Mouse (Mus musculus): ENCODE measurements at regions not wholly inside any gene's neighbourhood (a gene's known extent, or its start where the extent isn't known, plus 50 kb on each side); places are given as distances from the start of the nearest gene placed in this dataset.
A peak's percentile ranks its signal among the peaks of the same experiment; 100 is the strongest.
"Not testable (repeated sequence)": the region's sequence is repeated elsewhere in the genome, so short reads cannot be mapped to it uniquely, and the experiment has no call there.

GRCm38 (mm10) chr17:60268846-60269245 is 1255.7 kb upstream of the Nudt12 start:
- Histone ChIP-seq H3K27me3 (ENCODE audit: control insufficient read depth, insufficient read depth, low read length) (no peaks in the 10 kb centered on the region), H3K4me3 (ENCODE audit: low read depth, low read length) (no peak overlapping the region), H3K4me1 (replicated peaks; ENCODE audit: control insufficient read depth, insufficient read depth, low read length) (no peaks in the 10 kb centered on the region), H3K36me3 (ENCODE audit: control insufficient read depth, insufficient read depth, low read length) (no peaks in the 10 kb centered on the region), H3K9me3 (ENCODE audit: control insufficient read depth, low read length) (no peaks in the 10 kb centered on the region), H3K9ac (ENCODE audit: low read length) (no peak overlapping the region), H3K27ac (ENCODE audit: low read depth, low read length) (no peak overlapping the region), H3K4me2 (ENCODE audit: low read depth, low read length, severe bottlenecking) (no peak overlapping the region)
- DNase-seq (ENCODE audit: low spot score) (no peak), ATAC-seq (replicated peaks; ENCODE audit: low FRiP score) (no peak)
- 79% methylated on average over 1 of the region's 1 CpGs for WGBS

DNA sequence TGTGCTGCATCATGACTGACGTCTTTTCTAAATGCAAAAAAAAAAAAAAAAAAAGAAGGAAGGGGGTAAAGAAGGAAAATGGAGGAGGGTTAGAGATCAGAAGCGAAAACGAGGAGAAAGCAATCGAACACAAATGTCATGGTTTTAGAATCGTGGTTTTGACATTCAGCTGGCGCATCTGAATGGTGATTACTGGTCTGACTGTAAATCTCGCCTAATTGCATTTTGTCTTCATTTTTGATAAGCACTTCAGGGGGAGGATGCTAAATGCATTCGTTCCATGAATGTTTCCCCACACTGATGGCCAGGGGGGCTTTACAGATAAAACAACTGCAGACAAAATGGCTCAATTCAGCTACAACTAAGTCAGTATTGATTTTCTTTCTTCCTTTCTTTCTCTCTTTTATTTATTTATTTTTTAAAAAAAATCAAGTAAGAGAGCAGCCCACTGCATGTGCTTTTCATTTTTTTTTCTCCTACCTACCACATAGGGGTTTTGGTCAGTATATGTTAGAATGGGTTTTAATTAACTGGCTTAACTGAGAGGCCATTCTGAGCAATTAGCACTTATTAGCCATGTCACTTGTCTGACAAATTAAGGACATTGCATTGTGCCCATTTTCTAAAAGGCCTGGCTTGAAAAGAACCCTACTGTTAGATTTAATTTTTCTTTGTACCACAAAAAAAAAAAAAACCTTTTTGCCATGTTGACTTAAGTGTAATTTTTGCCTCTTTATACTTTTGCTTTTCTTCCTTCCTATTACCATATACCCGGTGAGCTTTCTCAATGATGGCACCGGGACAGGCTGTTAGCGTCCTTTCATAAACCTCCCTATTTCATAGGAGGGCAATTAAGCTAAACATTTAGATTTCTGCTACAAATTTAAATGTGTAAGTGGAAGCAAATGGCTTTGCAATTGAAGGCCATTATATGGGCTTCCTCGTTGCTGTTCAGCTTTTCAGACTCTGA is 1254.4 kb upstream of the Nudt12 start:
- no peak overlapping the region for H3K4me3 ChIP-seq (ENCODE audit: low read depth, low read length)
- no peaks in the 10 kb centered on the region for H3K4me1 ChIP-seq (replicated peaks; ENCODE audit: control insufficient read depth, insufficient read depth, low read length)
- no peak overlapping the region for H3K27ac ChIP-seq (ENCODE audit: low read depth, low read length)
- no peaks in the 10 kb centered on the region for H3K9me3 ChIP-seq (ENCODE audit: control insufficient read depth, low read length)
- DNase-seq (ENCODE audit: low spot score) = no peak
- no peaks in the 10 kb centered on the region for H3K27me3 ChIP-seq (ENCODE audit: control insufficient read depth, insufficient read depth, low read length)
- H3K9ac ChIP-seq (ENCODE audit: low read length) = no peak overlapping the region
- peak; percentile 71 for ATAC-seq (replicated peaks; ENCODE audit: low FRiP score)
- WGBS = 52% methylated on average over 12 of the region's 12 CpGs
- H3K36me3 ChIP-seq (ENCODE audit: control insufficient read depth, insufficient read depth, low read length) = no peaks in the 10 kb centered on the region
- H3K4me2 ChIP-seq (ENCODE audit: low read depth, low read length, severe bottlenecking) = no peak overlapping the region

- not testable (repeated sequence) for H3K4me2 ChIP-seq (ENCODE audit: low read depth, low read length, severe bottlenecking); H3K36me3 ChIP-seq (ENCODE audit: control insufficient read depth, insufficient read depth, low read length); H3K27me3 ChIP-seq (ENCODE audit: control insufficient read depth, insufficient read depth, low read length); ATAC-seq (replicated peaks; ENCODE audit: low FRiP score); H3K27ac ChIP-seq (ENCODE audit: low read depth, low read length); DNase-seq (ENCODE audit: low spot score); H3K9ac ChIP-seq (ENCODE audit: low read length); H3K4me1 ChIP-seq (replicated peaks; ENCODE audit: control insufficient read depth, insufficient read depth, low read length); H3K4me3 ChIP-seq (ENCODE audit: low read depth, low read length); H3K9me3 ChIP-seq (ENCODE audit: control insufficient read depth, low read length)
Measured at GRCm38 (mm10) chr17:60255338-60255737, 1242.2 kb upstream of the Nudt12 start.

GRCm38 (mm10) chr17:60249923-60250322 is 1236.8 kb upstream of the Nudt12 start:
- H3K9ac ChIP-seq (ENCODE audit: low read length) = no peak overlapping the region
- H3K4me1 ChIP-seq (replicated peaks; ENCODE audit: control insufficient read depth, insufficient read depth, low read length) = no peaks in the 10 kb centered on the region
- no peaks in the 10 kb centered on the region for H3K36me3 ChIP-seq (ENCODE audit: control insufficient read depth, insufficient read depth, low read length)
- ATAC-seq (replicated peaks; ENCODE audit: low FRiP score) = no peak
- no peaks in the 10 kb centered on the region for H3K9me3 ChIP-seq (ENCODE audit: control insufficient read depth, low read length)
- WGBS = 83% methylated on average over 1 of the region's 1 CpGs
- no peak for DNase-seq (ENCODE audit: low spot score)
- no peak overlapping the region for H3K4me3 ChIP-seq (ENCODE audit: low read depth, low read length)
- H3K27me3 ChIP-seq (ENCODE audit: control insufficient read depth, insufficient read depth, low read length) = no peaks in the 10 kb centered on the region
- no peak overlapping the region for H3K27ac ChIP-seq (ENCODE audit: low read depth, low read length)
- no peak overlapping the region for H3K4me2 ChIP-seq (ENCODE audit: low read depth, low read length, severe bottlenecking)

DNA sequence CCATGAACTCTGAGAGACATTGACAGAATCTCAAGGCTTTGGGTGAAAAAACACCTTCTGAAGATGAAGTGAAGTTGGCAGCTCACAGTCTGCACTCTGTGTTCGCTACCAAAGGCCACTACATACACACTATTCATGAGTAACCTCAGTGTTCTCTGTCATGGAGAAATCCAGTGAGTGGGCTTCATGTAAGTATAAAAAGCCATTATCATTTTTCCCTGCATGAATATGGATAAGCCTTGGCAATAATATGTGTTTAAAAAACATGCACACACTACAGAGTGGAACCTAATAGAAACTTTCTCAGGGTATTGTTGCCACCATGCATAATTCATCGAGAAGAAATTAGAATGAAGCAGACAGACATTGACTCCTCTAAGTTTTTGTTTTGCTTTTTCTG is 1221.3 kb upstream of the Nudt12 start:
- H3K9me3 ChIP-seq (ENCODE audit: control insufficient read depth, low read length) = no peaks in the 10 kb centered on the region
- no peak overlapping the region for H3K27ac ChIP-seq (ENCODE audit: low read depth, low read length)
- DNase-seq (ENCODE audit: low spot score) (no peak), ATAC-seq (replicated peaks; ENCODE audit: low FRiP score) (peak; percentile 74)
- H3K4me1 ChIP-seq (replicated peaks; ENCODE audit: control insufficient read depth, insufficient read depth, low read length) = no peaks in the 10 kb centered on the region
- H3K36me3 ChIP-seq (ENCODE audit: control insufficient read depth, insufficient read depth, low read length) = no peaks in the 10 kb centered on the region
- no peak overlapping the region for H3K4me3 ChIP-seq (ENCODE audit: low read depth, low read length)
- 75% methylated on average over 2 of the region's 2 CpGs for WGBS
- H3K4me2 ChIP-seq (ENCODE audit: low read depth, low read length, severe bottlenecking) = no peak overlapping the region
- H3K9ac ChIP-seq (ENCODE audit: low read length) = no peak overlapping the region
- no peaks in the 10 kb centered on the region for H3K27me3 ChIP-seq (ENCODE audit: control insufficient read depth, insufficient read depth, low read length)

DNA sequence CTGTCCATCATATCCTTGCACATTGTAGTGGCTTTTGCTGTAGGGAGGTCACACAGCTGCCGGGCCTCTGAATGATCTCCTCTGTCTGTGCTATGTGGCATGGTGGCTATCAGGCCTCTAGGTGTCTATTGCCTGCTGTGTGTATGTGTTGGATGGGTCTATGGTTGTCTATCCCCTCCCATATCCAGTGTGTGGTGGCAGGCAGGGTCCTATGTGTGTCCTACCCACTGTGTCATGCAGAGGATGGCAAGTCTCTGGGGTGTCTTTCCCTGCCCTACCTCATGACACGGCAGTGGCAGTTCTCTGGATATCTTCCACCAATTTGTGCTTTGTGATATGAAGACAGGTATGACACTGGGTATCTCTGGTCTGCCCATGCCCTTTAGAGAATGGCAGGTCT is 1183.8 kb upstream of the Nudt12 start:
- Histone ChIP-seq H3K4me2 (ENCODE audit: low read depth, low read length, severe bottlenecking) (no peak overlapping the region), H3K27ac (ENCODE audit: low read depth, low read length) (no peak overlapping the region), H3K27me3 (ENCODE audit: control insufficient read depth, insufficient read depth, low read length) (no peaks in the 10 kb centered on the region), H3K4me1 (replicated peaks; ENCODE audit: control insufficient read depth, insufficient read depth, low read length) (no peaks in the 10 kb centered on the region), H3K36me3 (ENCODE audit: control insufficient read depth, insufficient read depth, low read length) (no peaks in the 10 kb centered on the region), H3K4me3 (ENCODE audit: low read depth, low read length) (no peak overlapping the region), H3K9ac (ENCODE audit: low read length) (no peak overlapping the region), H3K9me3 (ENCODE audit: control insufficient read depth, low read length) (no peaks in the 10 kb centered on the region)
- ATAC-seq (replicated peaks; ENCODE audit: low FRiP score) (no peak), DNase-seq (ENCODE audit: low spot score) (no peak)
- 93% methylated on average over 2 of the region's 2 CpGs for WGBS

DNA sequence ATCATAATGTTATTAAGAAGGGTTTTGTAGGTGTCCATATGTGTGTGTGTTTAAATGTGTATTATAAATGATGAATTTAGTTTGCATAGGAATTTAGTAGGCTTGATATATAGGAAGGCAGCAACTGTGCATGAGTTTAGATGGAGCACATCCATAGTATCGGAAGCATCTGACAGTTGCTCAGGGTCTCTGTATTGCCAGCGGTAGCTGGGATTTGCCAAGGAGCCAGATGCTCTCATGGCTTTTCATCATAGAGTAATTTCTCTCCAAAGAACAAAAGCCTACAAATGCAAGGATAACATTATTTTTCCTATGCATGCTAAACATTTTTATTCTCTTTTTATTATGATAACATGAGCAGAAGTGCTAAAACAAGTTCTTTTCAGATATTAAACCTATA is 1168.1 kb upstream of the Nudt12 start:
- WGBS = 94% methylated on average over 2 of the region's 2 CpGs
- no peaks in the 10 kb centered on the region for H3K9me3 ChIP-seq (ENCODE audit: control insufficient read depth, low read length)
- H3K36me3 ChIP-seq (ENCODE audit: control insufficient read depth, insufficient read depth, low read length) = no peaks in the 10 kb centered on the region
- no peak overlapping the region for H3K9ac ChIP-seq (ENCODE audit: low read length)
- no peaks in the 10 kb centered on the region for H3K4me1 ChIP-seq (replicated peaks; ENCODE audit: control insufficient read depth, insufficient read depth, low read length)
- ATAC-seq (replicated peaks; ENCODE audit: low FRiP score) (no peak), DNase-seq (ENCODE audit: low spot score) (no peak)
- no peak overlapping the region for H3K27ac ChIP-seq (ENCODE audit: low read depth, low read length)
- H3K4me2 ChIP-seq (ENCODE audit: low read depth, low read length, severe bottlenecking) = no peak overlapping the region
- no peak overlapping the region for H3K4me3 ChIP-seq (ENCODE audit: low read depth, low read length)
- H3K27me3 ChIP-seq (ENCODE audit: control insufficient read depth, insufficient read depth, low read length) = no peaks in the 10 kb centered on the region

- no peaks in the 10 kb centered on the region for H3K4me1 ChIP-seq (replicated peaks; ENCODE audit: control insufficient read depth, insufficient read depth, low read length)
- ATAC-seq (replicated peaks; ENCODE audit: low FRiP score) = no peak
- no peaks in the 10 kb centered on the region for H3K9me3 ChIP-seq (ENCODE audit: control insufficient read depth, low read length)
- DNase-seq (ENCODE audit: low spot score) = no peak
- no peak overlapping the region for H3K27ac ChIP-seq (ENCODE audit: low read depth, low read length)
- no peaks in the 10 kb centered on the region for H3K27me3 ChIP-seq (ENCODE audit: control insufficient read depth, insufficient read depth, low read length)
- WGBS = 94% methylated on average over 4 of the region's 4 CpGs
- no peak overlapping the region for H3K4me3 ChIP-seq (ENCODE audit: low read depth, low read length)
- H3K4me2 ChIP-seq (ENCODE audit: low read depth, low read length, severe bottlenecking) = no peak overlapping the region
- H3K36me3 ChIP-seq (ENCODE audit: control insufficient read depth, insufficient read depth, low read length) = no peaks in the 10 kb centered on the region
- H3K9ac ChIP-seq (ENCODE audit: low read length) = no peak overlapping the region
Measured at GRCm38 (mm10) chr17:60180646-60181045, 1167.5 kb upstream of the Nudt12 start.

DNA sequence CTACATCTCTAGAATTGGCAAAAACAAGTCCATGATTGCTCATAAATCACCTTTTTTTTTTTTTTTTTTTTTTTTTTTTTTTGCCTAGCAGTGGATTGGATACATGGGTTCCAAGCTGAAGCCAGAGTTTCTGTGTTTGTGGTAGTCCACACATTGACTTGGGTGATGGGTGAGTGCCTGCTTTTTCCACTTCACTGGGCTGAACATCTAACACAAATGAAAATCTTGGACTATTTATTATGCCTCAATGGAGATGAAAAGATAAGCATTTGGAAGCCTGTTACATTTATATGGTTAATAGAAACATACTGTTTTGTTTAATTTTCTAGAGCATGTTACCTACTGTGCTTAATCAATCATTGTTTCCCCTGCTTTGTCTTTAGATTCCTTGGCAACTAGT is 1152.4 kb upstream of the Nudt12 start:
- no peaks in the 10 kb centered on the region for H3K27me3 ChIP-seq (ENCODE audit: control insufficient read depth, insufficient read depth, low read length)
- DNase-seq (ENCODE audit: low spot score) = no peak
- H3K4me1 ChIP-seq (replicated peaks; ENCODE audit: control insufficient read depth, insufficient read depth, low read length) = no peaks in the 10 kb centered on the region
- H3K9me3 ChIP-seq (ENCODE audit: control insufficient read depth, low read length) = no peaks in the 10 kb centered on the region
- no peak for ATAC-seq (replicated peaks; ENCODE audit: low FRiP score)
- no peak overlapping the region for H3K27ac ChIP-seq (ENCODE audit: low read depth, low read length)
- no peaks in the 10 kb centered on the region for H3K36me3 ChIP-seq (ENCODE audit: control insufficient read depth, insufficient read depth, low read length)
- H3K4me2 ChIP-seq (ENCODE audit: low read depth, low read length, severe bottlenecking) = no peak overlapping the region
- H3K9ac ChIP-seq (ENCODE audit: low read length) = no peak overlapping the region
- no peak overlapping the region for H3K4me3 ChIP-seq (ENCODE audit: low read depth, low read length)

All from forebrain, embryonic 11.5 days (tissue).